Mouse (Mus musculus) heart, embryonic 15.5 days (tissue): ENCODE results near the gene Sympk. TPM values are rescaled to one million over a fixed set of nuclear protein-coding genes. Genes with fewer than 3 reads are reported as not detected.

Experiments used
- ATAC-seq: fragments of 200-750 bp; cut with Nextera tagmentation; replicated peaks from 2 replicates; pipeline ENCODE4 v1.8.0; 2017; ENCODE audit warnings: low read depth, moderate TSS enrichment; ENCODE audit not compliant: insufficient number of reproducible peaks, insufficient read depth, low FRiP score
- H3K27ac ChIP-seq: fragments of 300-500 bp; sonication (generic); 2 replicates; pipeline ENCODE4 v1.5.1; 2015; ENCODE audit warnings: mild to moderate bottlenecking, inconsistent platforms
- H3K27me3 ChIP-seq: fragments of 300-500 bp; sonication (generic); 2 replicates; pipeline ENCODE4 v1.6.1; 2015; ENCODE audit warnings: inconsistent platforms
- H3K36me3 ChIP-seq: fragments of 300-500 bp; sonication (generic); 2 replicates; pipeline ENCODE4 v1.6.1; 2015; ENCODE audit warnings: mild to moderate bottlenecking, inconsistent platforms
- H3K4me1 ChIP-seq: fragments of 300-500 bp; sonication (generic); replicated peaks from 2 replicates; pipeline ENCODE4 v1.6.1; 2015; ENCODE audit warnings: inconsistent platforms
- H3K4me2 ChIP-seq: fragments of 300-500 bp; sonication (generic); 2 replicates; pipeline ENCODE4 v1.6.1; 2015; ENCODE audit warnings: inconsistent platforms, mild to moderate bottlenecking, moderate library complexity
- H3K4me3 ChIP-seq: fragments of 300-500 bp; sonication (generic); 2 replicates; pipeline ENCODE4 v1.5.1; 2015; ENCODE audit warnings: mild to moderate bottlenecking, inconsistent platforms
- H3K9ac ChIP-seq: fragments of 300-500 bp; sonication (generic); 2 replicates; pipeline ENCODE4 v1.6.1; 2015; ENCODE audit warnings: mild to moderate bottlenecking, inconsistent platforms
- H3K9me3 ChIP-seq: fragments of 300-500 bp; sonication (generic); replicated peaks from 2 replicates; pipeline ENCODE4 v1.6.1; 2016; ENCODE audit warnings: inconsistent platforms
- WGBS: fragments of 180-500 bp; shearing (Covaris S2); methylation state at CpG from one replicate; pipeline ENCODE4 v1.1.7; 2015; ENCODE audit warnings: mixed read lengths; 5-methylcytosine and 5-hydroxymethylcytosine counted together
- polyA plus RNA-seq: library from polyadenylated mRNA; unstranded; fragments of >200 nt; fragmentation: Nextera tagmentation; extraction: Ambion mirVana; gene quantifications from 2 replicates; pipeline ENCODE4 v1.2.1, GENCODE M21; 2015

Gene Sympk
- polyA plus RNA-seq, 1 experiment from 2014 or later: 19.6 TPM

GRCm38 (mm10) chr7:19074494-19074893 is 50.3 kb downstream of the Sympk start:
- ATAC-seq: no peak
- WGBS: 94% methylated on average over 6 of the region's 6 CpGs
- H3K36me3 ChIP-seq: peaks cover 14% of the 10 kb centered on the region; the same call in 1 of the 2 replicates

GRCm38 (mm10) chr7:19075231-19075630 is 51.1 kb downstream of the Sympk start:
- Histone ChIP-seq H3K4me2 (peak overlapping the region; percentile 83), H3K36me3 (peaks cover 18% of the 10 kb centered on the region), H3K4me1 (peaks cover 33% of the 10 kb centered on the region), H3K27ac (no peak overlapping the region), H3K4me3 (peak overlapping the region; percentile 96), H3K27me3 (no peaks in the 10 kb centered on the region), H3K9me3 (no peaks in the 10 kb centered on the region), H3K9ac (0 out of 2 replicates have a peak overlapping the region, but pooled peaks have one; percentile 35)
- WGBS: 48% methylated on average over 5 of the region's 5 CpGs
- no peak for ATAC-seq

More at GRCm38 (mm10) chr7:19074494-19074893, 50.3 kb downstream of the Sympk start:
- H3K27ac ChIP-seq: no peak overlapping the region
- no peak overlapping the region for H3K4me3 ChIP-seq
- H3K4me2 ChIP-seq: no peak overlapping the region
- H3K9ac ChIP-seq: no peak overlapping the region
- no peaks in the 10 kb centered on the region for H3K9me3 ChIP-seq
- H3K4me1 ChIP-seq: peaks cover 33% of the 10 kb centered on the region
- H3K27me3 ChIP-seq: no peaks in the 10 kb centered on the region

- peak within 1 kb of the TSS; percentile 96 for H3K4me3 ChIP-seq
- peaks cover 34% of the 10 kb centered on the region for H3K4me1 ChIP-seq
- no peaks in the 10 kb centered on the region for H3K9me3 ChIP-seq
- no peaks in the 10 kb centered on the region for H3K27me3 ChIP-seq
- peak within 1 kb of the TSS; percentile 83 for H3K4me2 ChIP-seq
- ATAC-seq: peak; percentile 96
- H3K9ac ChIP-seq: peak within 1 kb of the TSS; percentile 99
- WGBS: 1% methylated on average over 84 of the region's 91 CpGs
- peak within 1 kb of the TSS; percentile 83 for H3K27ac ChIP-seq
- H3K36me3 ChIP-seq: peaks cover 25% of the 10 kb centered on the region
These were observed 51.8 kb downstream of the Sympk start, which contains the start of gene Dmwd for GRCm38 (mm10) chr7:19075723-19076585. TSS of gene Dmwd (plus strand) at chr7:19076227.

- peak overlapping the region; percentile 83 for H3K27ac ChIP-seq
These were observed 52.4 kb downstream of the Sympk start for GRCm38 (mm10) chr7:19076586-19076991.

GRCm38 (mm10) chr7:19077761-19078160 is 53.6 kb downstream of the Sympk start:
- Histone ChIP-seq H3K4me2 (peak overlapping the region; percentile 83), H3K9me3 (no peaks in the 10 kb centered on the region), H3K9ac (peak overlapping the region; percentile 99), H3K36me3 (peaks cover 36% of the 10 kb centered on the region), H3K4me3 (peak overlapping the region; percentile 96), H3K4me1 (peaks cover 52% of the 10 kb centered on the region), H3K27me3 (no peaks in the 10 kb centered on the region), H3K27ac (peak overlapping the region; percentile 83)
- WGBS: 64% methylated on average over 14 of the region's 14 CpGs
- ATAC-seq: no peak

More at GRCm38 (mm10) chr7:19076586-19076991, 52.4 kb downstream of the Sympk start:
- Histone ChIP-seq H3K27me3 (no peaks in the 10 kb centered on the region), H3K9me3 (no peaks in the 10 kb centered on the region), H3K4me2 (peak overlapping the region; percentile 83), H3K36me3 (peaks cover 32% of the 10 kb centered on the region), H3K9ac (peak overlapping the region; percentile 99), H3K4me3 (peak overlapping the region; percentile 96), H3K4me1 (peaks cover 40% of the 10 kb centered on the region)
- ATAC-seq: no peak; the same call in 1 of the 2 replicates
- WGBS: under 1% methylated on average over 22 of the region's 22 CpGs

- Histone ChIP-seq H3K4me1 (peaks cover 62% of the 10 kb centered on the region), H3K4me2 (no peak overlapping the region)
- WGBS: 76% methylated on average over 3 of the region's 3 CpGs
These were observed 54.6 kb downstream of the Sympk start for GRCm38 (mm10) chr7:19078732-19079131.

GRCm38 (mm10) chr7:19080451-19080950 is 56.3 kb downstream of the Sympk start:
- 83% methylated on average over 19 of the region's 19 CpGs for WGBS
- Histone ChIP-seq H3K27ac (no peak overlapping the region), H3K9me3 (no peaks in the 10 kb centered on the region), H3K4me1 (peaks cover 74% of the 10 kb centered on the region), H3K9ac (no peak overlapping the region), H3K4me2 (no peak overlapping the region), H3K27me3 (no peaks in the 10 kb centered on the region), H3K4me3 (no peak overlapping the region), H3K36me3 (peaks cover 36% of the 10 kb centered on the region)
- ATAC-seq: no peak

More at GRCm38 (mm10) chr7:19078732-19079131, 54.6 kb downstream of the Sympk start:
- Histone ChIP-seq H3K9ac (no peak overlapping the region), H3K27ac (no peak overlapping the region), H3K9me3 (no peaks in the 10 kb centered on the region), H3K4me3 (no peak overlapping the region), H3K27me3 (no peaks in the 10 kb centered on the region), H3K36me3 (peaks cover 36% of the 10 kb centered on the region)
- no peak for ATAC-seq

- peak overlapping the region; percentile 86 for H3K27ac ChIP-seq
- ATAC-seq: no peak
- peaks cover 36% of the 10 kb centered on the region for H3K36me3 ChIP-seq
These were observed 58.0 kb downstream of the Sympk start for GRCm38 (mm10) chr7:19082171-19082570.

GRCm38 (mm10) chr7:19083096-19083495 is 58.9 kb downstream of the Sympk start:
- H3K9ac ChIP-seq: peak overlapping the region; percentile 47
- H3K9me3 ChIP-seq: no peaks in the 10 kb centered on the region
- ATAC-seq: peak; percentile 61
- 24% methylated on average over 6 of the region's 6 CpGs for WGBS
- no peaks in the 10 kb centered on the region for H3K27me3 ChIP-seq
- peaks cover 74% of the 10 kb centered on the region for H3K4me1 ChIP-seq
- H3K36me3 ChIP-seq: peaks cover 43% of the 10 kb centered on the region
- peak overlapping the region; percentile 63 for H3K4me2 ChIP-seq
- H3K27ac ChIP-seq: peak overlapping the region; percentile 86
- H3K4me3 ChIP-seq: peak overlapping the region; percentile 46

More at GRCm38 (mm10) chr7:19082171-19082570, 58.0 kb downstream of the Sympk start:
- Histone ChIP-seq H3K4me2 (peak overlapping the region; percentile 63; the same call in 1 of the 2 replicates), H3K4me1 (peaks cover 83% of the 10 kb centered on the region), H3K4me3 (no peak overlapping the region), H3K27me3 (no peaks in the 10 kb centered on the region), H3K9ac (peak overlapping the region; percentile 47), H3K9me3 (no peaks in the 10 kb centered on the region)
- 79% methylated on average over 4 of the region's 4 CpGs for WGBS

- H3K4me3 ChIP-seq: peak within 1 kb of the TSS; percentile 46
- no peaks in the 10 kb centered on the region for H3K27me3 ChIP-seq
- ATAC-seq: peak; percentile 71
- WGBS: 27% methylated on average over 10 of the region's 10 CpGs
- peaks cover 43% of the 10 kb centered on the region for H3K36me3 ChIP-seq
- peak within 1 kb of the TSS; percentile 86 for H3K27ac ChIP-seq
- peaks cover 71% of the 10 kb centered on the region for H3K4me1 ChIP-seq
- H3K9me3 ChIP-seq: no peaks in the 10 kb centered on the region
- peak within 1 kb of the TSS; percentile 47 for H3K9ac ChIP-seq
- peak within 1 kb of the TSS; percentile 63 for H3K4me2 ChIP-seq
These were observed 59.5 kb downstream of the Sympk start, which contains the start of gene Dmpk for GRCm38 (mm10) chr7:19083701-19084100. TSS of gene Dmpk (plus strand) at chr7:19083849.

GRCm38 (mm10) chr7:19084277-19084771 is 60.1 kb downstream of the Sympk start:
- Histone ChIP-seq H3K9ac (peak overlapping the region; percentile 47), H3K27me3 (no peaks in the 10 kb centered on the region), H3K4me3 (peak overlapping the region; percentile 46), H3K9me3 (no peaks in the 10 kb centered on the region), H3K27ac (peak overlapping the region; percentile 86), H3K4me2 (peak overlapping the region; percentile 63), H3K4me1 (peaks cover 69% of the 10 kb centered on the region), H3K36me3 (peaks cover 43% of the 10 kb centered on the region)
- WGBS: 44% methylated on average over 6 of the region's 6 CpGs
- ATAC-seq: no peak; the same call in 1 of the 2 replicates
